Mouse (Mus musculus) T-cell, adult 2 months (primary cell): ENCODE results near the gene Relt.
"Not testable (repeated sequence)": the region's sequence is repeated elsewhere in the genome, so short reads cannot be mapped to it uniquely, and the experiment has no call there.

Experiments
- DNase-seq: peaks from one replicate; pipeline ENCODE4 v3.0.0; 2022; ENCODE audit warnings: low spot score

The Relt gene

DNA sequence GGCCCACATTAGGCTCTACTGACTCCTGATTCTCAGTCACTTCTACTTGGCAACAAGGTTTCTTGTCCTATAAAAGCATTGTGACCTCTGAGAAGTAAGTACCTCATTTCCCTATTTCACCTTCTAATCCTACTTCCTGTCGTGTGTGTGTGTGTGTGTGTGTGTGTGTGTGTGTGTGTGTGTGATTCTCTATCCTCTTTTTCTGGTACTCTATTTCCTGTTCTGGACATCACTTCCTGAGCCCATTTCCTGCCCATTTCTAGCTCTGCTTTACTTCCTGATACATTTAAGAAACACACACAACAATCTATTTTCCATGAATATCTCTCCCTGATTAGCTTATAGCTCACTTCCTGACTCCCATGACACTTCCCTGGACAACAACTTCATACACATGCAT is 12.6 kb upstream of the Relt start:
- no peak for DNase-seq

DNA sequence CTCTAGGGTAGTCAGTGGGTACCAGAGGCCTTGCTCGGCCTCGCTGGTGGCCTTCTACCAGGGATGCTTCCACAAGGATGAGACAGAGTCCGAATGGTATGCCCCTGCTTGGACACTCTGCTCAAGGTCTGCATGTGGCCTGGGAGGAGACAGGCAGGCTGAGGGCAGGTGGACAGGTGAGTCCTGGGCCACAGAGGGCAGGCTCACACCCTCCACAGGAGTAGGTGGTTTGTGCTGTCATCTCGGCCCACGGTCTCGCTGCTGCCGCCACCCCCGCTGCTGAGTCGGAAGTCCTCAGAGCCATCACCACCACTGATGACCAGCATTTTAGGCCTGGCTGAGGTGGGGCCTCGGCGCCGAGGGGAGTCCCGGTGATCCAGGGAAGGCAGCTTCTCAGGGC is 10.0 kb upstream of the Relt start:
- no peak for DNase-seq

DNA sequence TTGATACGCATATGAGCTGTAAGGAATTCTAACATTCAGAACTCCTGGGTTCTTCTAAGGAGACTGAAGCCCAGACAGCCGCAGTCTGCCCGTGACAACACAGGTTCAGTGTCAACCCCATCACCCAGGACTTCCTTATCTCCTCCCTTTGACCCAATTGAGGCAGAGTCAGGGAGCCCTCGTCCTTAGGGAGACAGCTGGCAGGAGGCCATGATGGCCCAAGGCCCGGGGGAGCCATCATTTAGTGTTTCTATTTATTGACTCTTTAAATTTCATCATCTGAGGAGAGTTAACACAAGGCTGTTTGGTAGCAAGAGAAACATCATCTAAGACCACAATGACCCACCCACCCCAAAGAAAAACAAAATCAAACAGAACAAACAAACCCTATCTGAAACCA is 8.6 kb upstream of the Relt start:
- no peak for DNase-seq

DNA sequence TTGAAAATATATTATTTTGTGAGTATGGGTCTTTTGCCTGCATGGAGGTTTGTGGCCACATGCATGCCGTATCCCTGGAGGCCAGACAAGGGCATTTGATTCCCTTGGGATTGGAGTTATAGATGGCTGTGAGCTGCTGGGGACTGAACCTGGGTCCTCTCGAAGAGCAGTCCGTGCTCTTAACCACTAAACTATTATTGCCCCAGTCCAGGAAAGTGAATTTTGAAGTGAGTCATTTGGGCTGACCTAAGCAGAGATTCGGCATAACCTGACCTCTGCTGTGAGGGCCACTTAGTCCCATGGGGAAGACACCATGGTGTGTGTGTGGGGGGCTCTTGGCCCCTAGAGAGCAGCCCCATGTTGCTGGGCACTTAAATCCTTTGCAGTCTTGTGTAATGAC is 8.1 kb upstream of the Relt start:
- DNase-seq = no peak

DNA sequence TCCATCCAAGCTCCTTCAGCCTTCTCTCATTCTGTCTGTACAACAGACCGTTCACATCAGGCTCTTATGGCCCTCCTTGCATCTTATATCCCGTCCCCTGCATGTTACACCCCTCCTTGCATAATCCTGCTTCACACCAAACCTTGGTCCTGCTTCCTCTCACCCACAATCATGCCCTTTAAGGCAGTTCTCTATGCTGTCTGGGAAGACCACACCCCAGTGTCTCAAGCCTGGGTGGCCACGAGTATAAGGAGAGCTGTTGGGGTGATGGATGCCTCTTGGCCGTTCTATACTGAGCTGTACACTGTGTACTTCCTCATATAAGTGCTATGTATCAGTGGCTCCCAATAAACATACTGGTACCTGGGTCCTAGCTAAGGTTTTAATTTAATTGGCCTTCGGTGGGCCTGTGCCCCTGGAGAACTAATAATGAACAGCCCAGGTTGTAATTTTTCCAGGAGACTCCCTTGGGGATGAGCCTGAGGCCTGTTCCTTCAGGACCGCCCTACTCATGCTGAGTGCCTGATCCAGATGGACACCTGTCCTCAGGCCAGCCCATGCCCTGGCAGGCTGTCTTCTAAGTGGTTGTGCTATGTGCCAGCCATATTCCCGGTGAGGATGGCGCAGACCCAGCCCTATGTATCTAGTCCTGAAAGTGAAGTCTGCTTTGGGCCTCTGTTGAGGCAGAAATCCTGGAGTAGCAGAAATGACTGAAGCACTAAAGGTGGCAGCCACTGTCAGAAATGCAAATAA is 6.8 kb upstream of the Relt start:
- no peak for DNase-seq

DNA sequence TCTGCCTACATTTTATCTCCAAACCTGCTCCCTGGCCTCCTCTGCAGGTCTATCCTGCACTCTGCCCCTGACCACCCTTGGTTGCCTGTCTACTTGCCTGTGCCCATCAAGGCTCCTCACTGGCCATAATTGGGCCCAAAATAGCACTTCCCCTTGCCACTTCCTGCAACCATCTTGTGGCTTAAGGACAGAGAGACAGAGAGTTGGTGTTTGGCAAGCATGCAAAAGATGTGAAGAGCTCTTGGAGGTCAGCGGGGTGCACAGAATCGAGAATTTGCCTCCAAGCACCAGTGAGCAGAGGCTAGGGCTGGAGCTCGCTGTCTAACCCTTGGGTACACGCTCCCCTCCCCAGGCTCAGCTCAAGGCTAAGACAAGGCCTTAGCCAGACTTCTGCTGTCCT is 5.3 kb upstream of the Relt start:
- DNase-seq = no peak

DNA sequence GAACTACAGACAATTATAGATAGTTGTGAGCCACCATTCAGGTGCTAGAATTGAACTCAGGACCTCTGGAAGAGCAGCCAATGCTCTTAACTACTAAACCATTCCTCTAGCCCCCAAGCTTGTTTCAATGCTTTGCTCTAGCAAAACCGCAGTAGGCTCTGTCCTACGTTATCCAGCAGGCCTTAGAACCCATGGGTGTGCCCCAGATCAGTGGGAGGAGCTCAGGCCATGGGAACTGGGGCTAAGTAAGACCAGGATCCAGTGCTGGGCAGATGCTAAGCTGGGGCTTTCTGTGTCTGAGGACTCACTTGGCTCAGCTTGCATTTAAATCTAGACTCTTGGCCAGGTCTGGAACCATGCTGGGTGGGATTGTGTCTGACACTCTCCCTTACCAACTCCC is 4.3 kb upstream of the Relt start:
- no peak for DNase-seq

DNA sequence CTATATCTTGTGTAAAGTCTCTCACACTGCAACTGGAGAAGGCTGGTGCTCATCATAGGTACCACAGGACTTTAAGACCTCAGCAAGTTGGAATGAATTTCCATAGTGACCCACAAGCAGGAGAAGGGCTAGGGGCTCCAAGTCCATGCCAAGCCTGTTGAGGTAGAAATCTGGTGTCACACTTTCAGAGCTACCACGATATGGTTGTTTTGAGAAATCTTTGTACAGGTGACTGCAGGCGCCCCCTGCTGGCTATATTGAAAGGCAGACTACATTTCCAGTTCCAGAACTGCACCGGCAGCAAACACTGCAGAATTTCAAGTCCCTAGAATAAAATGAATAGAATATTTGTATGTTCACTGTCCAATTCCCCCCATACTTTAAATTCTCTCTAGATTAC is 3.4 kb upstream of the Relt start:
- peak; percentile 72 for DNase-seq

DNA sequence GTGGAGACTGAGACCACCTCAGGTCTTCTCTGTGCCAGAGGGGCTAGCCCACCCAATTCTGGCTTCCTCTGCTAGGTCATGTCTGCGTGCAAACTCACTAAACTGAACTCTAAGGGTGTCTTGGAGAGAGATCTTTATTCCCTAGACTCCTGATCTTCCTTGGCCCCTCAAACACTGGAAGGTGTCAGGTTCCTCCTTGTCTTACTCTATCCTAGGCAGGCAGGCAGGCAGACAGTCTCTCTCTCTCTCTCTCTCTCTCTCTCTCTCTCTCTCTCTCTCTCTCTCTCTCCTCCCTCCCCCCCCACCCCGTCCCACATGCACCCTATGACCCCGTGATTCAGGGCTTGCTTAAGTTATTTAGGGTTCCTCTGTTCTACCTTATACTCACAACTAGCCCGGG is 893 bp downstream of the Relt start:
- no peak for DNase-seq

DNA sequence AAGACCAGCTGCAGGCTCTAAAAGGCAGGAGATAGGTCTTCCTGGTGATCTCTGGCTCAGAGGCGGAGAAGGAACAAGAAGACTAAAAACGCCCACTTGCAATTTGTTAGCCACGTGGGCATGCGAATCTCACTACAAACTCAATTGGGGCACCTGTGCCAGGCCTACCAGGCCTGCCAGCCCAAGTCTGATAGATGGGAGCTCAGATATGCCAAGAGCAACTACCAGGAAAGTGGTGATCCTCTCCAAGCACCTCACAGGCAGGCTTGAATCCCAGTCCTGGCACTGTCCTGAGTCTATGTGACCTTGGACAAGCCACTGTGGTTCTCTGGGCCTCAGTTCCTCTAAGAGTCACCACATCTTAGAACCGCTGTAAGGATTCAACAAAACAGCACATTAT is 2.0 kb downstream of the Relt start:
- no peak for DNase-seq

DNA sequence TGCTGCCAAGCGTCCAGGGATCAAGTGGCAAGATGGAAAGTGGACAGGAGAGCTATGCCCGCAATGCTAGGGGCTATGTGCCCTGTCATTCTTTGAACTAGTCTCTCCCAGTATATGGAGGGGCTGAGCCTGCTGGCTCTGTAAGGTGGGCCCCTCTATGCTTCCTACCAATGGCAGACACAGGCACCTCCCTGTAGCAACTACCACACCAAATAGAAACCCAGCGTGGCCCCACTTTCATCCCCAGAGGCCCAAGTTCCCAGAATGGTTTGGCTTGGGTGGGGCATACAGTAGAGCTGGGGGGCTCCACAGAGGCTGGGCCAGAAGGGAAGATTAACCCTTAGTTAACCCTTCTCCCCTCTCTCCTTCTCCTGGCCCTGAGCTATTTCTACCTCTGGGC is 2.8 kb downstream of the Relt start:
- DNase-seq = no peak

DNA sequence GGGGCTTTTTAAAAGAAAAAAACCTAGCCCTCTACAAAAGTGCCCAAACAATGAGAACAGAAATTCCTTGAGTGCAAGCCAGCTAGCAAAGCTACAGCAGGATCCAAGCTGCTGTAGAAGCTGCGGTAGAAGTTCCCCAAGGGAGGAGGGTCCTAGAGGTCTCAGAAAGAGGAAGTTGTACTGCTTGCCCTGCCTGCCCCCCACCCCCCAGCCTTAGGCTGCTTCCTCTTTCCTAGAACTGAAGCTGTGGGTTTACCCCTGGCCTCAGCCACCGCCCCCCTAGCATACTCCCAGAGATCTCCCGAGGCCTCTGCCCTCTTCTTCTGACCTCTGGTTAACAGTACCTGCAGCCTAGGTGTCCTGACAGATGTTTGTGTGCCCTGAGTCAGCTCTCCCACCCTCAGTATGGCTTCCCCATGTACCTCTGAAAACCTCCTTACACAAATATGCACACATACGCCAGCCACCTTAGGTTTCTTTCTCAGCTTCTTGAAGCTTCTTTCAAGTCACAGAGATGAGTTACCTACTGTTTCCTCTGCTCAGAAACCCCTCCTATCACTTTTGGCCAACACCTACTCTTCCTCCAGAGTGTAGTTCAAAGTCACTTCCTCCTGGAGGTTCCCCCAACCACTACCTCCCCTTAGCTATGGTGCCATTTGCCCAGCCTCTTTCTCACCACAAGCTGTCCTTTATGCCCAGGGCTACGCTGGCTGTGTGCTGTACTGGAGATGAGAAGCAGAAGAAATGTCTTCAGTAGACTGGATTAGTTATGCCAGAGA is 7.3 kb downstream of the Relt start:
- peak; percentile 77 for DNase-seq

DNA sequence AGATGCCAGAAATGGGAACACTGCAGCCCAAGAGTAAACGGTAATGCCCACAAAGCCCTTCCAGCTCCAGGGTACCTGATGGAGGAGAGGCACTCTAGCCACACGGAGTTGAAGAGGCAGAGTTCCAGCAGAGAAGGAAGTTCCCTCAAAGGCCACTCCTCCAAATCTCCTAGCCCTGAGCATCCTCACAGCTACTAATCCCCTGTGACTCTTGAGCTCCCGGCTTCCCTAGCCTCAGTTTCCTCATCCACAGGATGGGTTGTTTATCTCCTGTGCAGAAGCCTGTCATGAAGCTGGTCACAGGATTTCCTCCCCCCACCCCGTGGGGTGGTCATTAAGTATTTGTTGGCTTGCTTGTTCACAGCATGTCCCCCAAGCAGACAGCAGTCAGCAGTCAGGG is 7.9 kb downstream of the Relt start:
- DNase-seq = no peak

DNA sequence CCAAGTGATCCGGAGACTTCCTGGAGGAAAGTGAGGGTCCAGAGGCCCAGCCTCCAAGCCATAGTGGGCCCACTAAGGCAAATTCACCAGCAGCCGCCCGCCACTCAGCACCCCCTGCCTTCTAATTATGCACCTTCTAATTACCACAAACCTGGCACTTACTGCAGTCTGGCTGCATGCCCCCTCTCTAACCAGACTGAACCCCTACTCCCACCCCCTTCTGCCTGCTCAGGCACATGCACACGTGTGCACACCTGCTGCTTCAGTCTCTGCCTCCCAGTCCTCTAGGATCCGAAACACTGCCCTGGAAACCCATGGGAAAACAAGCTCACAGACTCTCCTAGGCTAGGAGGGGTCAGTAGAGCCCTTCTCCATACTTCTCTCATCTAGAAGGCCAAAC is 8.4 kb downstream of the Relt start:
- DNase-seq = no peak

DNA sequence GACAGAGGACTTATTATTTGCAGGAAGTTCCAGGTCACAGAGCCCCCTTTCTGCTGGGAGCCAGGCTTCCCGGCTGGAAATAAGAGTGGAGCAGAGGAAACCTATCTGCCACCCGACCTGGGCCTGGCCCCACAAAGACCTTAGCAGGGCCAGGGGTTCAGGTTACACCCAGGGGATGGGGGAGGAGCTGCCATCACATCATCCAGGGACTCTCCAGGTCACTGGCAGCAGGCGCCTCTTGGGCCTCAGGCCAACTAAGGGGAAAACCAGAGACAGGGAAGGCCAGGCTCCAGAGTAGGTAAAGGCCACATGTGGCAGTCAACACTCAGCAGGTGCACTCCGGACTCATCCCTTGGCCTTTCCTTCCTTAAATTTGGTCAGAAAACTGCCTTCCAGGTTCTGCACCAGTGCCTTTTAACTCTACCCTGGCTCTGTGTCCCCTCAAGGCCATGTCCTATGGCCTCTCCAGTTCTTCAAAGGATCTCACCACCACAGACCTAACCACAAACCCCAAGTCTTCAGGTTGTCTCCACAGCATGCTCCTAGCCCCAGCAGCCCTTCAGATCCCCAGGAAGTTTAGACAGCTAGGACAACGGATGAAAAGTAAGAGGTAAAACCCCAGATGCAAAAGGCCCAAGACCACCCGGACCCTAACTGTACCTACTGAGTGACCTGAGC is 9.0 kb downstream of the Relt start:
- no peak for DNase-seq

DNA sequence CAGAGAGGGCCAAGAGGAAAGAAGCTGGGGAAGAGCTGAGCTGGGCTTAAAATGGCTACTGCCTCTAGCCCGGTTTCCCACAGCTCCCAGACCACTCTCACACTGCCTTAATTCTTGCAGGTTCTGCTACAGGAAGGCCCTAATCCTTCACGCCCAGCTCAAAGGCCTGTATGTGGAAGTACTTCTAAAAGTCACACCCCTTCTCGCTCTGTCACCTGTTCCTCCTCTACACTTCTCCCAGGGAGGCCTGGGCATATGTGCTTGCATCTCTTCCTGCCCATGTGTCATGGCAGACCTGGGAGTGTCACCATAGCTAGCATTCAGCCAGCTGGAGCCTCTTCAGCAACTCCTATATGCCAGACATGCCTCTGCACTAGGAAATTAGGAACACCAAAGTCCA is 9.8 kb downstream of the Relt start:
- no peak for DNase-seq

DNA sequence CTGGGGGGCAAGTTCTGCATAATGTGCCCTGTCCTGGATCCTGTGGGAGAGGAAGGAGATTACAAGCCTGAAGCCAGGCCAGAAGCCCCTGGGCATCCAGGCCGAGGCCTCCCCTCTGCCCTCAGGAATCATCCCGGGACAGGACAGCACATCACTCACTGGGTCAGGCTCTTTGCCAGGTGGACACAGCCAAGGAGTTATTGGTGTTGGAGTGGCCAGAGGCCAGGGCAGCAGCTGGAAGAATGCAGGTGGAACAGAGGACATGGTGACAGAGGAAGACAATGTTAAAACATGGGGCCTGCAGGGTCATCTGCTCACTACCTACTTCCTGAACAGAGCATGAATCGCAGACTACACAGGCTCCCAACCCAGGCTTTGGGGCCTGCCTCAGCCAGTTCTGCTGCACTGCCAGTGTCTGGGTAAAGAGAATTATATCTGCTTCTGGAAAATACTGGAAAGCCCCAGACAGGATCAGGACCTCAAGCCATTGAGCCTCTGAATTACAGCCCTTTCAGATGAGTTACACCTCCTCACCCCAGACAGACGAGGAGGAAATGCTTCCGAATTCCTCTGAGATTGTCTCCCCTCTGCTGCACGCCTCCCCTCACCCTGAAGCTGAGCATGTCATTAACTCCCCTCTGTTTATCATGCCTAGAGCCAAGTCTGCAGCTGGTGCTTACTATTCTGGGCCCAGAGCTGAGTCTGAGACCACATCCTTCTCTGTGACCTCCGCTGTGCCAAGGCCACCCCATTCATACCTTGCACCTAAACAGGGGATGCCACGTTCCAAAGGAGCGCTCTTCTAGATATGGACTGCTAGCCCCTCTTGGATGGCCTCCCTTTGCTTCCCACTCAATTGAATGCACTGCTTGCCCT is 11.5 kb downstream of the Relt start:
- DNase-seq = no peak

DNA sequence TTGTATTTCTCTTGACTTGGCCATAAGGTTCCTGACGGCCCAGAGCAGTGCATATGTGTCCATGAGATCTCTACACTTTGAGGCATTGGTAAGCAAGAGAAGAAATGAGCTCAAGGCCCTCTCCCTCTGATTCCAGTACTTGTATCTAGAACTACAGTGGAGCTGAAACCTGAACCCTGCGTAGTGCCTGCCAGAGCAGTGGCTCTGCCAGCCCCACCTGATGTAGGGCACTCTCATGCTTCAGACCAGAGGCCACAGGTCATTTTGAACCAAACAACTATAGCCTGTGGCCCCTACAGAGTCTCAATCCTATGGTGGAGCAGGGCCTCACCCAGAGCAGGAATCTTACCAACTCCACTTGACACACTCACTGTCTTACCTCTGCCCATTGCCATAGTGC is 13.7 kb downstream of the Relt start:
- DNase-seq = no peak

DNA sequence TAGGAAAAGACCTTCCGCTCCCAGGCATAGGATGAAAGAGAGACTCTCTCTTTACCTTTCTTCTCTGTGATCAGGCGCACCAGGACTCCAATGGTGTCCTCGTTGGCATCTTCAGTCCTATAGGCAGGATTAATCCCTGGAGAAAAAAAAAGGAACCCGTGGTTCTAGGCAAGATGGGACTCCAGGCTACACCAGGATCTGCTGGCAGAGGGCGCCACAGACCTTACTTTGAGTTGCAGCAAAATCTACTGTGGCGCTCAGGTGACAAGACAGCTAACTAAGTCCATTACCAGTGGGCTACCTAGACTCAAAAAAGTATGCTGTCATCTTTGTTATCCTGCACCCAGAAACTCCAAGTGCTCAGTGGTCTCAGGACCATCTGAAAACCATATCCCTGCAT is 14.5 kb downstream of the Relt start:
- DNase-seq = peak; percentile 61

DNA sequence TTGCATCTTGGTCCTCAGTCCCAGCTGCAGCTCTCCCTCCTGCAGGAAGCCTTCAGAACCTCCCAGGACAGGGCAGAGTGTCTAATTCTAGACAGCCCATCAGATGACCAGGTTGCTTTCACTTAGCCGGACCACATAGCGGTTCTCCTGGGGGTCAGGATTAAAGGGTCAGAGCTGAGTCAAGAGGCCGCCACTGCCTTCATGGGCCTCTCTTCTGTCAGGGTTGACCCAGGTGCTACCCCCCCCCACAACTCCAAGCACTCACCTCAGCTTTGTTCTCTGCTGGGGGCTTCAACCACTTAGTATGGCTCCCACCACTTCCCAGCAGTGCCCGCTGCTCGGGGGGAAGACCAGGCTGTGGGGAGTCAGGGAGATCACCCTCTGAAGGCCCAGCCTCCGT is 16.1 kb downstream of the Relt start:
- no peak for DNase-seq

DNA sequence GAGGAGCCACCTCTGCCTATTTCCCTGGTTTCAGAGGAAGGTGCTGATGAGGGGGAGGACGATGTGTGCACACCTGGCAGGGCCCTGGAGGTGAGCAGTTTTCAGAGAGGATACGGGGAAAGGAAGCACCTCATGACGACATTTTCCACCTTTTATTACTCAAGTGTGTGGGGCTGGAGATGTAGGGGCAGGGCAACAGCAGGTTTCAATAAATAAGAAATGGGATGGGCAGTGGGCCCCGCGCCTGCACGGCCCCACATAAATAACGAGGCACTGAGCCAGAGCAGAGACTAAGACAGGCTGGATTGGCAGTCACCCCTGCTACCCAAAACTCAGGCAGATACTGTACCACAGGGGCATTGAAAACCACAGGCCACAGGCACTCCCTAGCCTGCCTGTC is 17.2 kb downstream of the Relt start:
- not testable (repeated sequence) for DNase-seq

DNA sequence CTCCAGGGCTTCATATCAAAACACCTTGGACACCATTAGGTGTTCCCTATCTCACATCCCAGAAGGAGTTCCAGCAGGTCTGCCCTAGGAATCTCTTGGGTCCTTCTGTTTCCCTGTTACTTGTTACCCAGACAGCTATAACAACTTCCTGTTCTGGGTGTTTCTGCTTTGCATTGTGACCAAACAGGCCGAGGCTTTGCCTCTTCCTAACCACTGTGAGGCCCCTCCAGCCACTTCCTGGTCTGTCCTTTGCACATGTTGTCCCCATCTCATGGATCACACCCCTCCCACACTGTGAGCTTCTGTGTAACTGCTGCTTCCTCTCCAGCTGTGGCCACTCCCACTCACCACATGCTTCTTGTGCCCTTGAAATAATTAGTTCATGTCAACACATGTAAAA is 17.8 kb downstream of the Relt start:
- peak; percentile 46 for DNase-seq
